Mouse (Mus musculus): ENCODE data around the gene Vamp8. TPM values are rescaled to one million over a fixed set of nuclear protein-coding genes. Genes with fewer than 3 reads are reported as not detected.

The Vamp8 gene
- polyA plus RNA-seq, 1 experiment from 2014 or later: 183 TPM

- Histone ChIP-seq H3K9ac (ENCODE audit: low read length) (no peak overlapping the region), H3K4me2 (ENCODE audit: low read length) (no peak overlapping the region), H3K27me3 (replicated peaks; ENCODE audit: control insufficient read depth, insufficient read depth, low read length) (no peaks in the 10 kb centered on the region), H3K4me3 (ENCODE audit: low read depth, low read length) (no peak overlapping the region), H3K4me1 (replicated peaks; ENCODE audit: control insufficient read depth, insufficient read depth, low read length) (peaks cover 6% of the 10 kb centered on the region; the same call in 1 of the 2 replicates), H3K36me3 (ENCODE audit: control insufficient read depth, insufficient read depth, low read length) (no peaks in the 10 kb centered on the region), H3K27ac (ENCODE audit: low read depth) (no peak overlapping the region), H3K9me3 (ENCODE audit: control insufficient read depth, low read length) (no peaks in the 10 kb centered on the region)
- WGBS: 78% methylated on average over 4 of the region's 4 CpGs
- DNase-seq (ENCODE audit: low spot score) (no peak), ATAC-seq (replicated peaks; ENCODE audit: low FRiP score, low TSS enrichment, low read depth) (no peak)
These were observed 17.3 kb downstream of the Vamp8 start for GRCm38 (mm10) chr6:72373184-72373583.

- ATAC-seq (replicated peaks; ENCODE audit: low FRiP score, low TSS enrichment, low read depth) (no peak), DNase-seq (ENCODE audit: low spot score) (no peak)
- Histone ChIP-seq H3K36me3 (ENCODE audit: control insufficient read depth, insufficient read depth, low read length) (no peaks in the 10 kb centered on the region), H3K9ac (ENCODE audit: low read length) (no peak overlapping the region), H3K9me3 (ENCODE audit: control insufficient read depth, low read length) (no peaks in the 10 kb centered on the region), H3K27ac (ENCODE audit: low read depth) (0 out of 2 replicates have a peak overlapping the region, but pooled peaks have one; percentile 12), H3K27me3 (replicated peaks; ENCODE audit: control insufficient read depth, insufficient read depth, low read length) (no peaks in the 10 kb centered on the region), H3K4me2 (ENCODE audit: low read length) (no peak overlapping the region), H3K4me3 (ENCODE audit: low read depth, low read length) (no peak overlapping the region), H3K4me1 (replicated peaks; ENCODE audit: control insufficient read depth, insufficient read depth, low read length) (peaks cover 6% of the 10 kb centered on the region; the same call in 1 of the 2 replicates)
- 17% methylated on average over 1 of the region's 1 CpGs for WGBS
These were observed 18.9 kb downstream of the Vamp8 start for GRCm38 (mm10) chr6:72371571-72371970.

GRCm38 (mm10) chr6:72371147-72371546 lies 19.4 kb downstream of the Vamp8 start:
- H3K9me3 ChIP-seq (ENCODE audit: control insufficient read depth, low read length): no peaks in the 10 kb centered on the region
- DNase-seq (ENCODE audit: low spot score) (no peak), ATAC-seq (replicated peaks; ENCODE audit: low FRiP score, low TSS enrichment, low read depth) (peak; percentile 56; the same call in 1 of the 2 replicates)
- H3K4me1 ChIP-seq (replicated peaks; ENCODE audit: control insufficient read depth, insufficient read depth, low read length): peaks cover 6% of the 10 kb centered on the region; the same call in 1 of the 2 replicates
- no peaks in the 10 kb centered on the region for H3K27me3 ChIP-seq (replicated peaks; ENCODE audit: control insufficient read depth, insufficient read depth, low read length)
- H3K9ac ChIP-seq (ENCODE audit: low read length): no peak overlapping the region
- H3K27ac ChIP-seq (ENCODE audit: low read depth): 0 out of 2 replicates have a peak overlapping the region, but pooled peaks have one; percentile 12
- H3K4me3 ChIP-seq (ENCODE audit: low read depth, low read length): no peak overlapping the region
- H3K4me2 ChIP-seq (ENCODE audit: low read length): no peak overlapping the region
- H3K36me3 ChIP-seq (ENCODE audit: control insufficient read depth, insufficient read depth, low read length): no peaks in the 10 kb centered on the region
- 36% methylated on average over 5 of the region's 5 CpGs for WGBS

- no peak overlapping the region for H3K4me3 ChIP-seq (ENCODE audit: low read depth, low read length)
- H3K27ac ChIP-seq (ENCODE audit: low read depth): no peak overlapping the region
- H3K9me3 ChIP-seq (ENCODE audit: control insufficient read depth, low read length): no peaks in the 10 kb centered on the region
- no peaks in the 10 kb centered on the region for H3K27me3 ChIP-seq (replicated peaks; ENCODE audit: control insufficient read depth, insufficient read depth, low read length)
- ATAC-seq (replicated peaks; ENCODE audit: low FRiP score, low TSS enrichment, low read depth) (no peak), DNase-seq (ENCODE audit: low spot score) (no peak)
- H3K4me1 ChIP-seq (replicated peaks; ENCODE audit: control insufficient read depth, insufficient read depth, low read length): peaks cover 6% of the 10 kb centered on the region; the same call in 1 of the 2 replicates
- no peak overlapping the region for H3K9ac ChIP-seq (ENCODE audit: low read length)
- no peaks in the 10 kb centered on the region for H3K36me3 ChIP-seq (ENCODE audit: control insufficient read depth, insufficient read depth, low read length)
- 81% methylated on average over 12 of the region's 12 CpGs for WGBS
- no peak overlapping the region for H3K4me2 ChIP-seq (ENCODE audit: low read length)
These were observed 20.4 kb downstream of the Vamp8 start for GRCm38 (mm10) chr6:72370091-72370490.

GRCm38 (mm10) chr6:72369557-72369956 lies 20.9 kb downstream of the Vamp8 start:
- H3K9me3 ChIP-seq (ENCODE audit: control insufficient read depth, low read length): no peaks in the 10 kb centered on the region
- no peak overlapping the region for H3K27ac ChIP-seq (ENCODE audit: low read depth)
- no peaks in the 10 kb centered on the region for H3K27me3 ChIP-seq (replicated peaks; ENCODE audit: control insufficient read depth, insufficient read depth, low read length)
- 81% methylated on average over 4 of the region's 4 CpGs for WGBS
- ATAC-seq (replicated peaks; ENCODE audit: low FRiP score, low TSS enrichment, low read depth) (no peak), DNase-seq (ENCODE audit: low spot score) (no peak)
- no peak overlapping the region for H3K4me3 ChIP-seq (ENCODE audit: low read depth, low read length)
- H3K4me2 ChIP-seq (ENCODE audit: low read length): no peak overlapping the region
- H3K36me3 ChIP-seq (ENCODE audit: control insufficient read depth, insufficient read depth, low read length): no peaks in the 10 kb centered on the region
- no peak overlapping the region for H3K9ac ChIP-seq (ENCODE audit: low read length)
- peaks cover 6% of the 10 kb centered on the region; the same call in 1 of the 2 replicates for H3K4me1 ChIP-seq (replicated peaks; ENCODE audit: control insufficient read depth, insufficient read depth, low read length)

- Histone ChIP-seq H3K27me3 (replicated peaks; ENCODE audit: control insufficient read depth, insufficient read depth, low read length) (no peaks in the 10 kb centered on the region), H3K9ac (ENCODE audit: low read length) (no peak overlapping the region), H3K4me1 (replicated peaks; ENCODE audit: control insufficient read depth, insufficient read depth, low read length) (peaks cover 6% of the 10 kb centered on the region; the same call in 1 of the 2 replicates), H3K4me3 (ENCODE audit: low read depth, low read length) (no peak overlapping the region), H3K36me3 (ENCODE audit: control insufficient read depth, insufficient read depth, low read length) (no peaks in the 10 kb centered on the region), H3K9me3 (ENCODE audit: control insufficient read depth, low read length) (no peaks in the 10 kb centered on the region), H3K27ac (ENCODE audit: low read depth) (no peak overlapping the region), H3K4me2 (ENCODE audit: low read length) (no peak overlapping the region)
- ATAC-seq (replicated peaks; ENCODE audit: low FRiP score, low TSS enrichment, low read depth) (no peak), DNase-seq (ENCODE audit: low spot score) (no peak)
- 82% methylated on average over 4 of the region's 4 CpGs for WGBS
These were observed 23.0 kb downstream of the Vamp8 start for GRCm38 (mm10) chr6:72367460-72367974.

GRCm38 (mm10) chr6:72366844-72367443 lies 23.6 kb downstream of the Vamp8 start, which contains the start of gene Rnf181:
TSS of gene Rnf181 (minus strand) at chr6:72366956.
- peaks cover 6% of the 10 kb centered on the region; the same call in 1 of the 2 replicates for H3K4me1 ChIP-seq (replicated peaks; ENCODE audit: control insufficient read depth, insufficient read depth, low read length)
- 75% methylated on average over 4 of the region's 4 CpGs for WGBS
- no peak for ATAC-seq (replicated peaks; ENCODE audit: low FRiP score, low TSS enrichment, low read depth)
- H3K9ac ChIP-seq (ENCODE audit: low read length): no peak within 1 kb of the TSS
- no peaks in the 10 kb centered on the region for H3K36me3 ChIP-seq (ENCODE audit: control insufficient read depth, insufficient read depth, low read length)
- no peak for DNase-seq (ENCODE audit: low spot score)
- H3K4me2 ChIP-seq (ENCODE audit: low read length): no peak within 1 kb of the TSS
- no peak within 1 kb of the TSS for H3K4me3 ChIP-seq (ENCODE audit: low read depth, low read length)
- H3K27ac ChIP-seq (ENCODE audit: low read depth): no peak within 1 kb of the TSS
- no peaks in the 10 kb centered on the region for H3K27me3 ChIP-seq (replicated peaks; ENCODE audit: control insufficient read depth, insufficient read depth, low read length)
- no peaks in the 10 kb centered on the region for H3K9me3 ChIP-seq (ENCODE audit: control insufficient read depth, low read length)

GRCm38 (mm10) chr6:72366304-72366703 lies 24.2 kb downstream of the Vamp8 start:
- Histone ChIP-seq H3K27ac (ENCODE audit: low read depth) (no peak overlapping the region), H3K4me2 (ENCODE audit: low read length) (no peak overlapping the region), H3K36me3 (ENCODE audit: control insufficient read depth, insufficient read depth, low read length) (no peaks in the 10 kb centered on the region), H3K4me1 (replicated peaks; ENCODE audit: control insufficient read depth, insufficient read depth, low read length) (peaks cover 7% of the 10 kb centered on the region), H3K9me3 (ENCODE audit: control insufficient read depth, low read length) (no peaks in the 10 kb centered on the region), H3K9ac (ENCODE audit: low read length) (no peak overlapping the region), H3K27me3 (replicated peaks; ENCODE audit: control insufficient read depth, insufficient read depth, low read length) (no peaks in the 10 kb centered on the region), H3K4me3 (ENCODE audit: low read depth, low read length) (no peak overlapping the region)
- 61% methylated on average over 3 of the region's 3 CpGs for WGBS
- DNase-seq (ENCODE audit: low spot score) (no peak), ATAC-seq (replicated peaks; ENCODE audit: low FRiP score, low TSS enrichment, low read depth) (no peak)

GRCm38 (mm10) chr6:72364985-72365384 lies 25.5 kb downstream of the Vamp8 start:
- DNase-seq (ENCODE audit: low spot score) (no peak), ATAC-seq (replicated peaks; ENCODE audit: low FRiP score, low TSS enrichment, low read depth) (no peak)
- Histone ChIP-seq H3K27ac (ENCODE audit: low read depth) (no peak overlapping the region), H3K9ac (ENCODE audit: low read length) (no peak overlapping the region), H3K36me3 (ENCODE audit: control insufficient read depth, insufficient read depth, low read length) (peaks cover 3% of the 10 kb centered on the region; the same call in 1 of the 2 replicates), H3K4me1 (replicated peaks; ENCODE audit: control insufficient read depth, insufficient read depth, low read length) (peaks cover 17% of the 10 kb centered on the region), H3K9me3 (ENCODE audit: control insufficient read depth, low read length) (no peaks in the 10 kb centered on the region), H3K4me3 (ENCODE audit: low read depth, low read length) (no peak overlapping the region), H3K4me2 (ENCODE audit: low read length) (no peak overlapping the region), H3K27me3 (replicated peaks; ENCODE audit: control insufficient read depth, insufficient read depth, low read length) (no peaks in the 10 kb centered on the region)
- WGBS: 78% methylated on average over 6 of the region's 6 CpGs
